Comparison of ENCODE assay signal across 14 mouse cellular contexts in genomic region chr6:141309872-141310271, GRCm38 (mm10).
DNase-seq lines count a peak whose midpoint lies in the region; ATAC-seq and TF ChIP-seq lines count a peak whose summit lies in the region.
"Had no signal": no experiment of that assay in that cellular context is flagged by ENCODE, and none has a peak within 500 bp of the region (broad histone marks: within the 10 kb centered on the region; RNA-seq: fewer than 3 reads in every experiment).

No protein-coding gene starts in this region.

- H3K4me3 ChIP-seq in cerebellum, adult 2 months (replicated peaks; ENCODE audit: insufficient read depth, low read depth, low read length) = no peak overlapping the region
- H3K4me3 ChIP-seq in hindbrain, postnatal 0 days (ENCODE audit: low read length) = no peak overlapping the region
- H3K4me3 ChIP-seq in hindbrain, embryonic 13.5 days = no peak overlapping the region
- H3K4me3 ChIP-seq in midbrain, embryonic 14.5 days (replicated peaks; ENCODE audit: low read depth, low read length) = no peak overlapping the region
- H3K4me3 ChIP-seq in midbrain, embryonic 13.5 days (replicated peaks) = no peak overlapping the region
- no peak overlapping the region for H3K4me3 ChIP-seq in limb, embryonic 10.5 days
- H3K4me3 ChIP-seq: liver, embryonic 13.5 days; midbrain, embryonic 12.5 days had no signal

- no peaks in the 10 kb centered on the region for H3K36me3 ChIP-seq in hindbrain, postnatal 0 days (ENCODE audit: insufficient read depth, low read length)
- H3K36me3 ChIP-seq in hindbrain, embryonic 13.5 days = no peaks in the 10 kb centered on the region
- no peaks in the 10 kb centered on the region for H3K36me3 ChIP-seq in midbrain, embryonic 14.5 days (ENCODE audit: control insufficient read depth, insufficient read depth, low read length)
- H3K36me3 ChIP-seq in midbrain, embryonic 13.5 days = no peaks in the 10 kb centered on the region
- H3K36me3 ChIP-seq in limb, embryonic 10.5 days = no peaks in the 10 kb centered on the region
- H3K36me3 ChIP-seq: liver, embryonic 13.5 days; midbrain, embryonic 12.5 days had no signal

- H3K27me3 ChIP-seq in cerebellum, adult 2 months (ENCODE audit: control insufficient read depth, insufficient read depth, low read length) = no peaks in the 10 kb centered on the region
- H3K27me3 ChIP-seq in hindbrain, postnatal 0 days (ENCODE audit: insufficient read depth, low read length) = no peaks in the 10 kb centered on the region
- H3K27me3 ChIP-seq in hindbrain, embryonic 13.5 days = no peaks in the 10 kb centered on the region
- no peaks in the 10 kb centered on the region for H3K27me3 ChIP-seq in midbrain, embryonic 14.5 days (ENCODE audit: control insufficient read depth, insufficient read depth, low read length)
- H3K27me3 ChIP-seq in midbrain, embryonic 13.5 days = no peaks in the 10 kb centered on the region
- no peaks in the 10 kb centered on the region for H3K27me3 ChIP-seq in limb, embryonic 10.5 days (ENCODE audit: low read depth, poor library complexity, severe bottlenecking)
- H3K27me3 ChIP-seq: liver, embryonic 13.5 days; midbrain, embryonic 12.5 days had no signal

- intact Hi-C loops in left cerebral cortex, postnatal 10 days (cut with DNase I) = no loop called here

- no peak overlapping the region for H3K4me2 ChIP-seq in hindbrain, postnatal 0 days (ENCODE audit: low read depth, low read length)
- no peak overlapping the region for H3K4me2 ChIP-seq in hindbrain, embryonic 13.5 days
- no peak overlapping the region for H3K4me2 ChIP-seq in midbrain, embryonic 14.5 days (ENCODE audit: low read length)
- no peak overlapping the region for H3K4me2 ChIP-seq in midbrain, embryonic 13.5 days (replicated peaks)
- H3K4me2 ChIP-seq: liver, embryonic 13.5 days; midbrain, embryonic 12.5 days had no signal

- no peak overlapping the region for H3K27ac ChIP-seq in cerebellum, adult 2 months (ENCODE audit: insufficient read depth, low read length)
- H3K27ac ChIP-seq in hindbrain, postnatal 0 days = no peak overlapping the region
- H3K27ac ChIP-seq in hindbrain, embryonic 13.5 days = no peak overlapping the region
- H3K27ac ChIP-seq in midbrain, embryonic 14.5 days (replicated peaks; ENCODE audit: low read depth, low read length) = no peak overlapping the region
- H3K27ac ChIP-seq in midbrain, embryonic 13.5 days = no peak overlapping the region
- H3K27ac ChIP-seq in limb, embryonic 10.5 days = no peak overlapping the region
- H3K27ac ChIP-seq: liver, embryonic 13.5 days; midbrain, embryonic 12.5 days had no signal

- no peak overlapping the region for H3K9ac ChIP-seq in hindbrain, postnatal 0 days (replicated peaks; ENCODE audit: low read length)
- H3K9ac ChIP-seq in hindbrain, embryonic 13.5 days = no peak overlapping the region
- no peak overlapping the region for H3K9ac ChIP-seq in midbrain, embryonic 14.5 days (replicated peaks; ENCODE audit: low read length)
- no peak overlapping the region for H3K9ac ChIP-seq in midbrain, embryonic 13.5 days (replicated peaks)
- H3K9ac ChIP-seq: liver, embryonic 13.5 days; midbrain, embryonic 12.5 days had no signal

- H3K9me3 ChIP-seq in hindbrain, postnatal 0 days (ENCODE audit: low read length) = no peaks in the 10 kb centered on the region
- H3K9me3 ChIP-seq in hindbrain, embryonic 13.5 days = no peaks in the 10 kb centered on the region
- no peaks in the 10 kb centered on the region for H3K9me3 ChIP-seq in midbrain, embryonic 14.5 days (ENCODE audit: control insufficient read depth, low read length)
- H3K9me3 ChIP-seq in midbrain, embryonic 13.5 days = no peaks in the 10 kb centered on the region
- H3K9me3 ChIP-seq in limb, embryonic 10.5 days (replicated peaks) = no peaks in the 10 kb centered on the region
- H3K9me3 ChIP-seq: liver, embryonic 13.5 days; midbrain, embryonic 12.5 days had no signal

- 22% methylated on average over 3 of the region's 3 CpGs for WGBS in cerebellum, adult 2 months
- WGBS in hindbrain, postnatal 0 days = 37% methylated on average over 3 of the region's 3 CpGs
- WGBS in hindbrain, embryonic 13.5 days = 31% methylated on average over 3 of the region's 3 CpGs
- WGBS in midbrain, embryonic 14.5 days = 42% methylated on average over 3 of the region's 3 CpGs
- WGBS in midbrain, embryonic 13.5 days = 36% methylated on average over 3 of the region's 3 CpGs
- WGBS in limb, embryonic 10.5 days = 39% methylated on average over 3 of the region's 3 CpGs

- TF ChIP-seq CTCF in cerebellum, adult 2 months (IDR thresholded peaks at IDR 0.05; ENCODE audit: borderline replicate concordance, insufficient read depth, low read depth, low read length) = 0 out of 2 replicates have a peak, but pooled peaks have one; percentile 8
- peak; percentile 51 for TF ChIP-seq CTCF in hindbrain, postnatal 0 days (IDR thresholded peaks at IDR 0.05; ENCODE audit: low read depth)

- TF ChIP-seq POLR2A in cerebellum, adult 2 months (IDR thresholded peaks at IDR 0.05; ENCODE audit: borderline replicate concordance, insufficient read depth, low read length) = no peak

- H3K4me1 ChIP-seq in cerebellum, adult 2 months (ENCODE audit: control insufficient read depth, insufficient read depth, low read length) = no peaks in the 10 kb centered on the region
- H3K4me1 ChIP-seq in hindbrain, postnatal 0 days (ENCODE audit: insufficient read depth, low read length) = no peaks in the 10 kb centered on the region
- H3K4me1 ChIP-seq in hindbrain, embryonic 13.5 days (replicated peaks) = no peaks in the 10 kb centered on the region
- no peaks in the 10 kb centered on the region for H3K4me1 ChIP-seq in midbrain, embryonic 14.5 days (ENCODE audit: control insufficient read depth, insufficient read depth, low read length)
- no peaks in the 10 kb centered on the region for H3K4me1 ChIP-seq in midbrain, embryonic 13.5 days (replicated peaks)
- peaks cover 15% of the 10 kb centered on the region; the same call in 1 of the 2 replicates for H3K4me1 ChIP-seq in limb, embryonic 10.5 days
- H3K4me1 ChIP-seq: liver, embryonic 13.5 days; midbrain, embryonic 12.5 days had no signal

- peak in 1 of 2 experiments; percentile 40 for DNase-seq in cerebellum, adult 2 months
- no peak for DNase-seq in cerebellum, adult 11 months
- peak; percentile 45 for DNase-seq in hindbrain, postnatal 0 days (ENCODE audit: low spot score)
- DNase-seq in midbrain, embryonic 14.5 days = peak; percentile 57
- DNase-seq in limb, embryonic 10.5 days (ENCODE audit: low spot score) = no peak
- DNase-seq in left cerebral cortex, postnatal 10 days (ENCODE audit: extremely low spot score in 1 of 2, low spot score in 2 of 2) = no peak
- DNase-seq: adrenal gland, postnatal 14 days; gastrocnemius, postnatal 25 days; layer of hippocampus, postnatal 36 days; liver, embryonic 13.5 days; thymus, postnatal 14 days had no signal

- ATAC-seq in hindbrain, postnatal 0 days = no peak
- no peak for ATAC-seq in hindbrain, embryonic 13.5 days (ENCODE audit: low FRiP score)
- ATAC-seq in midbrain, embryonic 14.5 days (ENCODE audit: low FRiP score, low TSS enrichment) = no peak
- ATAC-seq in midbrain, embryonic 13.5 days = no peak

Comparison
In these comparisons a context has a peak if more than half of its experiments do, and no peak if none do; other contexts are left out.
1. DNase-seq: peak in hindbrain, postnatal 0 days (single experiment) and midbrain, embryonic 14.5 days (single experiment); none in cerebellum, adult 11 months (single experiment), limb, embryonic 10.5 days (single experiment) and left cerebral cortex, postnatal 10 days (0 of 2).